Mouse (Mus musculus): ENCODE measurements around the gene Sall1.

Sall1 gene

GRCm38 (mm10) chr8:89043940-89044339 is at the start of gene Sall1:
Gene Sall1, minus strand, starts transcription at chr8:89044162.
- DNase-seq (ENCODE audit: low spot score in 2 of 2) = no peak

- no peak for DNase-seq (ENCODE audit: low spot score in 2 of 2)
These were observed 46.0 kb upstream of the Sall1 start for GRCm38 (mm10) chr8:89089916-89090315.

DNA sequence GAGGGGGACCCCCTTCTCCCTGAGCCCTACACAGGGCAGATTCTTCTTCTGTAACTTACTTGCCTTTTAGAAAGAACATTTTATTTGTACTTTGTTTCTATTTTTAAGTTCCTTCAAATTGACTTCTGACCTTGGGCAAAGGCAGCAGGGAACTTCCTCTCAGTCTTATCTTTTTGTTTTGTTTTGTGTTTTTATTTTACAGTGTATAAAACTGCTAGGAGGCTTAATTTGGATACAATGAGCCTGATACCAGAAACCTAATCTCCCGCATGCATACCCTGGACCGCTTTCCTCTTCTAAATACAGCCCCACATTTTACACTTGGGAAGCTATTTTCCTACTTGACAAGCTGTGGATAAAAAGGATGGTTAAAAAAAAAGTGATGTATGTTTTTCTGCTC is 35.2 kb upstream of the Sall1 start:
- DNase-seq (ENCODE audit: low spot score in 2 of 2) = no peak

GRCm38 (mm10) chr8:89072968-89073382 is 29.0 kb upstream of the Sall1 start:
- DNase-seq (ENCODE audit: low spot score in 2 of 2) = no peak

DNA sequence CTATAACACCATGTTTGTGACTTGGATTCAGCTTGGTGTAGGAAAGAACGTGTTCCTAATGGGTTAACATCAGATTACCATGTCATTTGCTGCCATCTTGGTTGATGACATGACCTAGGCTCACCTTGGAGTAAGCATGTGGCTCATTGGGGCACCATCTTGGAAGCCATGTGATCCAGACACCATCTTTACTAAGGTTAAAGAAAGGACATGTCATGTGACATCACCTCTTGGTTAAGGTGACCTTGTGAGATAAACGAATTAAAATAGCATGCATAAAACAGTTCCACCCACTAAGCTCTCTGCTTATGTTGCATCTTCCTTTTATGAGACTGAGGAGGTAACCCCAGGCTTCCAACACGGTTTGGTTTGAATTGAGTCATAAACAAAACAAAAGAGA is 23.5 kb upstream of the Sall1 start:
- no peak for DNase-seq (ENCODE audit: low spot score in 2 of 2)

DNA sequence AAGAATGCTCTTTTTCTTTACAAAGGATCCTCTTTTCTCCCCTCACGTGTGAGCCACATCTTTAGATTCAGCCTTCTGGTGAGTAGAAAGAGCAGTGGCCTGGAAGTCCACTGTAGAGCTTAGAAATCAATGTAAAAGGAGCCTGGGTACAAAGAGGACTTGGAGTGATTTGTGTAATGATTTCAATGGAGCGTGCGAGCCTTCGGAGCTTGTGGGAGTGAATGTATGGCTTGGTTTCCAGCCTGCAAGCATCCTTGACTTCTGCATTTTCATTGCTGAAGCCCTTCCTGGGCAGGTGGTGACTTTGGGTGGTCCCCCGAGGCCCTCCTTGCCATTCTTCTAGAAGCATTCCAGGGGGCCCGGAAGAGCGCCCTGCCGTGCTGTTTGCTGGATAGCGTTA is 20.1 kb upstream of the Sall1 start:
- DNase-seq (ENCODE audit: low spot score in 2 of 2) = no peak

GRCm38 (mm10) chr8:89063366-89064040 is 19.5 kb upstream of the Sall1 start:
- DNase-seq (ENCODE audit: low spot score in 2 of 2) = no peak

DNA sequence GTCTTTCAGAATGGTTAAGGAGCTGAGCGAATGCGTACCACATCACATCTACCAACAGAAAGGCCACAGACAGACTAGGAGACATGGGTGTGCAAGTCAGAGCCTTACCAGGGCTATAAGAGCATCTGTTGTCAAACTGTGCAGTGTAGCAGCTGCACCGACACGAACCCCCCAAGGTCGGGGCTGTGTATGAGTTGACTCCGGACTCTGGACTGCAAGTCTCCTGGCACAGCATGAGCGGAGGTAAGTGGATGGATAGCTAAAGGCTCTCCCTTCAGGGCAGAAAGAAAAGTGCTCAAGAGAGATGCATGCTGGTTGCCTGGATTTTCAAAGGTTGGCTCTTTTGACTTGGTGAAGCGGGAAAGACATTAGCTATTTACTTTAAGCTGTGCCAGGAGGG is 16.8 kb upstream of the Sall1 start:
- no peak for DNase-seq (ENCODE audit: low spot score in 2 of 2)

DNA sequence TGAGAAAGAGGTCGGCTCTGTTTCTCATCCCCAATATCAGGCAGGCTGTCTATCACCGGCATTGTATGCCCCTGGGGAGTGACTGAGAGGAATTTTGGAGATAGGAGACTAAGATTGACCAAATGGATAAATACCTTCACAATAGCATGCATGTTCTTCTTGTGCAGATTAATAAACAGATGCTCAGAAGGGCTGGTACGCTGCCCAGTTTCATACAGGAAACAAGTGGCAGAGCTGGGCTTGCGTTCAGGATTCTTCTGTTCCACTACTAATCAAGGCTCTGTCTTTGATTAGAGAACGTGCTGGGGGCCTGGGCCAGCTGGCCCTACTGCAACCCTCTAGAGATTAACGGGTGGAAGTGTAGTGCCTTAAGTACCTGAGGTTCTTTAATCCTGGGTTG is 15.5 kb upstream of the Sall1 start:
- DNase-seq (ENCODE audit: low spot score in 2 of 2) = no peak

DNA sequence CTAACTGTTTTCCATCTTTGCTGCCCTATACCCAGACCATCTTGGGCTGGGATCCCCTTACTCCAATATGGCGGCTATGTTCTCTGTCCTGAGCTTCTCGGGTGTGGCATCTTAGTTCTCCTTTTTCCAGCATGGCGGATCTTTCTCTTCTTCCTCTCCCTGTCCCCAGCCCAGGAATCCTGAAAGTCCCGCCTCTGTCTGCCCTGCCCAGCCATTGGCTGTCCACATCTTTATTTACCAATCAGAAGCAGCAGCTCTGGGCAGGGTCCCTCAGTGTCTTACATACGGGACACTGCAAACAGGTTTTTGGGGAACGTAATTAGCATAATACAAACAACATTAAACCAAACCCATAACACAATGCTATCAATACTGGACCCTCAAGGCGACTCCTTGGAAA is 8.9 kb upstream of the Sall1 start:
- DNase-seq (ENCODE audit: low spot score in 2 of 2) = no peak

- no peak for DNase-seq (ENCODE audit: low spot score in 2 of 2)
These were observed 2.8 kb upstream of the Sall1 start for GRCm38 (mm10) chr8:89046639-89047348.

GRCm38 (mm10) chr8:89046226-89046625 is 2.3 kb upstream of the Sall1 start:
- peak in 1 of 2 experiments; percentile 67 for DNase-seq (ENCODE audit: low spot score in 2 of 2)

DNA sequence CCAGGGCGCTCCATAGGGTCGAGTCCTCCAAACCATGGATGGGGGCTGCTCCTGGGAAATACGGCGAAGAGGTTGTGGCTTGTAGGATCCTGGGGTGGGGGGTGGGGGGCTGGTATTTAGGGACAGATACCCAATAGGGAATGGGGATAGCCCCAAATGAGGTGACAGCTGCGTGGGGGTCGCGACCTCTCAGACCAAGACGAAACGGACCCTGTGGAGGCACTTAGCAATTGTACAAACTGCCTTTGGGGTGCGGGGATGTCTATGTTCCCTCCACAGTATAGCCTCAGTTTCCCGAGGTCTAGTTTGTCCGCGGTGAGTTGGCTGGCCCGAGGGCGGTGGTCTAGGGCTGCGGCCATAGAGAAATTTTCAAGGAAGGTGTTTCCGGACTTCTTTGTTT is 1.8 kb upstream of the Sall1 start:
- DNase-seq (ENCODE audit: low spot score in 2 of 2) = no peak

GRCm38 (mm10) chr8:89045218-89045601 is 1.2 kb upstream of the Sall1 start:
- no peak for DNase-seq (ENCODE audit: low spot score in 2 of 2)

DNA sequence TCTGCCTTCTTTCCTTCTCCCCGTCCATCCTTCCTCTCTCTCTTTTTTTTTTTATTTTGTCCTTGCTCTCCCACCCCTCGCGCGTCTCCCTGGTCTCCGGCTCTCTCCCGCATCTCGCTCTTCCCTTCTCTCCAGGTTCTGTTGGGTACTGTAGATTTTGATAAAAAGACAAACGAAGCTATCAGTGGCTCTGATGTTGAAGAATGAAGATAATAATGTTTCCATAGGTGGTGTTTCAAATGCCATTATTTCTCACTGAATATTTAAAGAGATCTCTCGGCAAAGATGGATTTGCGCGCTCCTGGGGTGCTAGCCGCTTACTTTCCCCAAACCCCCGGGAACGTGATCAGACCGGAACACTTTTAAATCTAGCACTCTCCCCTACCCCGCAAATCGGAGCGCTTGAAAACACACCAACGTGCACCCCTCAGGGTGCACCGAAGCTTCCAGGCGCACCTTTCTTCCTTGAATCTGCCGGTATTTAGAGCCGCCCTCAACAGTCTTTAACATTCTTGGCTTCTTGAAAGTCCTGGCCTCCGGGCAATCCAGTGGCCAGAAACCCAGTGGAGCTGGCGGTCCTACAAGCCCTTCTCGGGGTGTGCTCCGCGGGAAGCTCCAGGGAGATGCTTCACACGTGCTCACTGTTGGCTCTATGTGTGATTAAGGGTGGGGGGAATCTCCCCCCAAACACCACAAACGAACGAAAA is 702 bp upstream of the Sall1 start:
- DNase-seq (ENCODE audit: low spot score in 2 of 2) = no peak

GRCm38 (mm10) chr8:89043371-89043841 is 556 bp downstream of the Sall1 start:
- peak in 1 of 2 experiments; percentile 76 for DNase-seq (ENCODE audit: low spot score in 2 of 2)

GRCm38 (mm10) chr8:89042560-89043370 is 1.2 kb downstream of the Sall1 start:
- peak in 1 of 2 experiments; percentile 68 for DNase-seq (ENCODE audit: low spot score in 2 of 2)

GRCm38 (mm10) chr8:89042118-89042460 is 1.9 kb downstream of the Sall1 start:
- DNase-seq (ENCODE audit: low spot score in 2 of 2) = no peak

DNA sequence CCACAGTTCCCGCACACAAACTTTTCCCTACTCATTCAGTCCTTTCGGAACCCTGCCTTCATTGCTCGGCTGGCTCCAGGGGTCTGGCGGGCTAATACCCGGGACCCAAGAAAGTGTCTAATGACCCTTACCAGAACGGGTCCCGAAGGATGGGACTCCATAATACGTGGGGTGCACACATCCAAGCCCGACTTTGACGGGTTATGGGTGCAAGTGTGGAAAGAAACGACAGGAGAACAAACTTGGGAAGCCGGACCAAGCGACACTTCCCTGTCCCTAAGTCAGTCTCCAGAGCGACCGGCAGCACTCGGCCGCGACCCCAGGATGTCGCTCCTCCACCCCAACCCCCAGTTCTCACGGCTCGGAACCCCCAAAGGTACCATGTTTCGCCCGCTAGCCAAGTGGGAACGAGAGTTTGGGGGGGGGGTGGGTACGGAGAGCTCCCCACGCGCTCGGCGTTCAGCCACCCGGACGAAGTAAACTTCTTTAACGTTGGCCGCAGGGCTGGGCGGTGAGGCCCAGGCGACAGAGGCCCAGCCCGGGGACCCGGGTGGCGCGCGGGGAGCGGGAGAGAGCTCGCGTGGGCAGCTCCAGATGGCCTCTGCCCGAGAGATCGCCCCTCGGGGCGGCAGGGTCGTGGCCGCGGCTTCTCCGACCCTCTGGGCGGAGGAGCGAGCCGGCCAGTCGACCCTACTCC is 2.4 kb downstream of the Sall1 start:
- no peak for DNase-seq (ENCODE audit: low spot score in 2 of 2)

- no peak for DNase-seq (ENCODE audit: low spot score in 2 of 2)
These were observed 3.1 kb downstream of the Sall1 start for GRCm38 (mm10) chr8:89040751-89041420.

DNA sequence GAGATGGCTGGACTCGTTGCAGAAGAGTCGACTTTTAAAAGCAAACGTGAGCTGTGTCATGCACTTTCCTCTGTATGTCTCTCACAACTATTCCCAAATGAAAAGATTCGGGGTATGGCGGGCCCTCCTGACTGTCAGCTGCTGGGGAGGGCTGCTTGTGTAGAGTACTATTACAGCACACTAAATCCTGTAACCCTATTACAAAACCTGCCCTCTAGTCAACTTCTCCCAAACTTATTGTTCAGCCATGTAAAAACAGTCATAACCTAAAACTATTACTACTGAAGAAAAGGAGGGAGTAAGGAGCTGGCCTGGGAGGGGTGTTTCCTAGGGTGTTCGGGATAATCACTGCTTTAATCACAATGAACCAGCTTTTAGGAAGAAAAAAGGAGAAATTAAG is 4.1 kb downstream of the Sall1 start:
- no peak for DNase-seq (ENCODE audit: low spot score in 2 of 2)
